ENCODE assay signal across 25 mouse cellular contexts in genomic region chr17:8736259-8736658, GRCm38 (mm10).
DNase-seq lines count a peak whose midpoint lies in the region; ATAC-seq and TF ChIP-seq lines count a peak whose summit lies in the region.
"Had no signal": no experiment of that assay in that cellular context is flagged by ENCODE, and none has a peak within 500 bp of the region (broad histone marks: within the 10 kb centered on the region; RNA-seq: fewer than 3 reads in every experiment).

No protein-coding gene starts in this region.

- no peaks in the 10 kb centered on the region for H3K9me3 ChIP-seq in hindbrain, embryonic 14.5 days (ENCODE audit: control insufficient read depth, low read length)
- no peaks in the 10 kb centered on the region for H3K9me3 ChIP-seq in hindbrain, embryonic 13.5 days
- no peaks in the 10 kb centered on the region for H3K9me3 ChIP-seq in forebrain, postnatal 0 days (ENCODE audit: low read length)
- H3K9me3 ChIP-seq: embryonic facial prominence, embryonic 10.5 days; heart, embryonic 15.5 days; limb, embryonic 12.5 days; midbrain, embryonic 12.5 days; neural tube, embryonic 12.5 days had no signal

- H3K4me2 ChIP-seq in hindbrain, embryonic 14.5 days (replicated peaks) = no peak overlapping the region
- no peak overlapping the region for H3K4me2 ChIP-seq in hindbrain, embryonic 13.5 days
- no peak overlapping the region for H3K4me2 ChIP-seq in forebrain, postnatal 0 days (ENCODE audit: low read depth)
- H3K4me2 ChIP-seq: heart, embryonic 15.5 days; limb, embryonic 12.5 days; liver, embryonic 11.5 days; midbrain, embryonic 12.5 days; neural tube, embryonic 12.5 days had no signal

- no peak overlapping the region for H3K27ac ChIP-seq in hindbrain, embryonic 14.5 days
- no peak overlapping the region; the same call in 1 of the 2 replicates for H3K27ac ChIP-seq in hindbrain, embryonic 13.5 days
- no peak overlapping the region for H3K27ac ChIP-seq in forebrain, postnatal 0 days (ENCODE audit: low read depth, low read length)
- H3K27ac ChIP-seq: embryonic facial prominence, embryonic 10.5 days; heart, adult 2 months; heart, embryonic 15.5 days; limb, embryonic 12.5 days; midbrain, embryonic 12.5 days; neural tube, embryonic 12.5 days; stomach, postnatal 0 days had no signal

- no peaks in the 10 kb centered on the region for H3K36me3 ChIP-seq in hindbrain, embryonic 14.5 days (replicated peaks; ENCODE audit: control insufficient read depth, insufficient read depth)
- H3K36me3 ChIP-seq in hindbrain, embryonic 13.5 days = no peaks in the 10 kb centered on the region
- no peaks in the 10 kb centered on the region for H3K36me3 ChIP-seq in forebrain, postnatal 0 days (ENCODE audit: insufficient read depth)
- H3K36me3 ChIP-seq: embryonic facial prominence, embryonic 10.5 days; heart, embryonic 15.5 days; limb, embryonic 12.5 days; midbrain, embryonic 12.5 days; neural tube, embryonic 12.5 days had no signal

- WGBS in hindbrain, embryonic 14.5 days = 43% methylated on average over 6 of the region's 6 CpGs
- WGBS in hindbrain, embryonic 13.5 days = 46% methylated on average over 6 of the region's 6 CpGs
- 28% methylated on average over 6 of the region's 6 CpGs for WGBS in forebrain, postnatal 0 days

- H3K9ac ChIP-seq in hindbrain, embryonic 14.5 days = no peak overlapping the region
- no peak overlapping the region for H3K9ac ChIP-seq in hindbrain, embryonic 13.5 days
- H3K9ac ChIP-seq in forebrain, postnatal 0 days = no peak overlapping the region
- H3K9ac ChIP-seq: heart, embryonic 15.5 days; limb, embryonic 12.5 days; liver, postnatal 0 days; midbrain, embryonic 12.5 days; neural tube, embryonic 12.5 days had no signal

- peak; percentile 23 to 34 for DNase-seq in cerebellum, postnatal 10 days
- DNase-seq in cerebellum, adult 9-10 months = no peak
- DNase-seq in hindbrain, embryonic 14.5 days (ENCODE audit: low spot score) = peak; percentile 54
- DNase-seq in brain, adult 2 months (ENCODE audit: low read depth, low spot score) = peak; percentile 40
- peak; percentile 45 for DNase-seq in forebrain, postnatal 0 days
- no peak for DNase-seq in spleen, postnatal 4 days (ENCODE audit: low spot score in 2 of 2)
- DNase-seq in frontal cortex, adult 2 months (ENCODE audit: extremely low spot score in 1 of 2, low spot score in 1 of 2) = no peak
- DNase-seq: adrenal gland, postnatal 14 days; cerebellum, adult 11 months; gastrocnemius, postnatal 25 days; heart, adult 2 months; heart, postnatal 4 days; kidney, postnatal 25 days; liver, postnatal 0 days; right cerebral cortex, adult 18-20 months had no signal

- H3K4me3 ChIP-seq in hindbrain, embryonic 14.5 days (replicated peaks; ENCODE audit: low read length) = no peak overlapping the region
- no peak overlapping the region for H3K4me3 ChIP-seq in hindbrain, embryonic 13.5 days
- H3K4me3 ChIP-seq in forebrain, postnatal 0 days (ENCODE audit: low read depth, low read length) = no peak overlapping the region
- H3K4me3 ChIP-seq: embryonic facial prominence, embryonic 10.5 days; heart, adult 2 months; heart, embryonic 15.5 days; limb, embryonic 12.5 days; midbrain, embryonic 12.5 days; neural tube, embryonic 12.5 days had no signal

- H3K27me3 ChIP-seq in hindbrain, embryonic 14.5 days (ENCODE audit: control insufficient read depth, insufficient read depth, low read length) = no peaks in the 10 kb centered on the region
- H3K27me3 ChIP-seq in hindbrain, embryonic 13.5 days = 0 out of 2 replicates have a peak, but pooled peaks cover 2% of the 10 kb centered on the region
- H3K27me3 ChIP-seq in forebrain, postnatal 0 days (ENCODE audit: insufficient read depth, low read length) = no peaks in the 10 kb centered on the region
- H3K27me3 ChIP-seq: heart, embryonic 15.5 days; limb, embryonic 12.5 days; midbrain, embryonic 12.5 days; neural tube, embryonic 12.5 days had no signal

- no peaks in the 10 kb centered on the region for H3K4me1 ChIP-seq in hindbrain, embryonic 14.5 days (replicated peaks; ENCODE audit: control insufficient read depth, insufficient read depth, low read length)
- H3K4me1 ChIP-seq in hindbrain, embryonic 13.5 days (replicated peaks) = no peaks in the 10 kb centered on the region
- no peaks in the 10 kb centered on the region for H3K4me1 ChIP-seq in forebrain, postnatal 0 days (ENCODE audit: insufficient read depth)
- H3K4me1 ChIP-seq: embryonic facial prominence, embryonic 10.5 days; heart, embryonic 15.5 days; limb, embryonic 12.5 days; midbrain, embryonic 12.5 days; neural tube, embryonic 12.5 days had no signal

- no peak for ATAC-seq in hindbrain, embryonic 14.5 days (ENCODE audit: low FRiP score)
- ATAC-seq in hindbrain, embryonic 13.5 days (ENCODE audit: low FRiP score) = no peak
- peak; percentile 90 for ATAC-seq in forebrain, postnatal 0 days
- ATAC-seq: intestine, postnatal 0 days; liver, postnatal 0 days; lung, postnatal 0 days had no signal

- TF ChIP-seq CTCF in forebrain, postnatal 0 days (IDR thresholded peaks at IDR 0.05; ENCODE audit: low read depth) = peak; percentile 43; the same call in 1 of the 2 replicates

Comparison
In these comparisons a context has a peak if more than half of its experiments do, and no peak if none do; other contexts are left out.
1. DNase-seq: peak in cerebellum, postnatal 10 days (2 of 2), hindbrain, embryonic 14.5 days (single experiment), brain, adult 2 months (single experiment) and forebrain, postnatal 0 days (single experiment); none in cerebellum, adult 9-10 months (single experiment), spleen, postnatal 4 days (0 of 2) and frontal cortex, adult 2 months (0 of 2).